Mouse (Mus musculus) liver, embryonic 14.5 days (tissue): ENCODE measurements around the gene Atp6v0b.

Source experiments
- CTCF ChIP-seq: IDR thresholded peaks from 2 replicates; pipeline ENCODE4 v1.5.1; 2016; ENCODE audit warnings: antibody characterized with exemption, low read depth, control low read depth
- EP300 ChIP-seq: IDR thresholded peaks from 2 replicates; pipeline ENCODE4 v1.6.1; 2016; ENCODE audit warnings: antibody characterized with exemption, low read depth

DNA sequence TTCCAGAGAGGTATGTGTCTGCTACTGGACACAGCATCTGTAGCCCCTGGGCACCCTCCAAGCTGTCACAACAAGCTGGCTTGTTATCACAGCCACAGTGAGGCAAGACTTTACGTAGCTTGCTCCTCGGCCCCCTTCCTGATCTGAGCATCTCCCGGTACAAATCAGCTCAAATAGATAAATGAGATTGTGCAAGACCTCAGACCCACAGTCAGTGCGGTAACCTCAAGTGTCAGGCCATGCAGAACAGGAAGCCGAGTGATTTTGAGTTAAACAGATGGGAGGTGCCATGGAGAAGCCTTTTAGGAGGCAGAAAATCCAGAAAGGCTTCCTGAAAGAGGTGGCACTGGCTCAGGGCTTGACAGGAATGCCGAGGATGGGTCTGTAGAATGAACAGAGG, 20.1 kb downstream of the Atp6v0b start:
- TF ChIP-seq CTCF (no peak), EP300 (no peak)
